Mouse (Mus musculus): ENCODE results near the gene Cdx2.
A peak's percentile ranks its signal among the peaks of the same experiment; 100 is the strongest.

The Cdx2 gene

DNA sequence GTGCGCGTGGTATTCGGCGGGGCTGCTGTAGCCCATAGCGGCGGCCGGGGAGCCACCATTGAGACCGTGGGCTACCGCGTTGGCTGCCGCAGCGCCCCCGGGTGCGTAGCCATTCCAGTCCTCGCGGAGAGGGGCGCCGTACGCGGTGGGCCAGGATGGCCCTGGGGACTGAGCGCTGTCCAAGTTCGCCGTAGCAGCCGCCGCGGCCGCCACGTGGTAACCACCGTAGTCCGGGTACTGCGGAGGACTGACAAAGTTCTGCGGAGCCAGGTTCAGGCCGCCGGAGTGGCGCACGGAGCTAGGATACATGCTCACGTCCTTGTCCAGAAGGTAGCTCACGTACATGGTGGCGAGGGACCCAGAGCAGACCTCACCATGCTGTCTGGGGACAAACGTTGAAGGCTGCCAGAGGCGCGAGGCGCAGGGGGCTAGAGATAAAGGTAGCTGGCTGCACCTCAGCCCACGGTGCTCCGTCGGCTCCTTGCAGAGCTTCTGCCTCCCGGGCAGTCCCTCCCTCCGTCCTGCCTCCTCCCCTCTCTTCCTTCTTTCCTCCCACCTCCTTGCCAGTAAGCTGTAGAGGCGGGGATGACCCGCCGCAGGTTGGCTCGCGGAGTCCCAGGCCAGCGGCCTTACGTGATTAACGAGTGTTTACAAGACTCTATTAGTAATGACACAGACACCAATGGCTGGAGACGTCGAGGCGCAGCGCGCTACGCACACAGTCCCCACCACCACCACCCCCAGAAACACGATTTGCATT lies at the start of gene Cdx2:
TSS of gene Cdx2 (minus strand) at position 633 of the 760 bp plus-strand sequence.
- no peak for DNase-seq (ENCODE audit: low spot score in 2 of 2)

DNA sequence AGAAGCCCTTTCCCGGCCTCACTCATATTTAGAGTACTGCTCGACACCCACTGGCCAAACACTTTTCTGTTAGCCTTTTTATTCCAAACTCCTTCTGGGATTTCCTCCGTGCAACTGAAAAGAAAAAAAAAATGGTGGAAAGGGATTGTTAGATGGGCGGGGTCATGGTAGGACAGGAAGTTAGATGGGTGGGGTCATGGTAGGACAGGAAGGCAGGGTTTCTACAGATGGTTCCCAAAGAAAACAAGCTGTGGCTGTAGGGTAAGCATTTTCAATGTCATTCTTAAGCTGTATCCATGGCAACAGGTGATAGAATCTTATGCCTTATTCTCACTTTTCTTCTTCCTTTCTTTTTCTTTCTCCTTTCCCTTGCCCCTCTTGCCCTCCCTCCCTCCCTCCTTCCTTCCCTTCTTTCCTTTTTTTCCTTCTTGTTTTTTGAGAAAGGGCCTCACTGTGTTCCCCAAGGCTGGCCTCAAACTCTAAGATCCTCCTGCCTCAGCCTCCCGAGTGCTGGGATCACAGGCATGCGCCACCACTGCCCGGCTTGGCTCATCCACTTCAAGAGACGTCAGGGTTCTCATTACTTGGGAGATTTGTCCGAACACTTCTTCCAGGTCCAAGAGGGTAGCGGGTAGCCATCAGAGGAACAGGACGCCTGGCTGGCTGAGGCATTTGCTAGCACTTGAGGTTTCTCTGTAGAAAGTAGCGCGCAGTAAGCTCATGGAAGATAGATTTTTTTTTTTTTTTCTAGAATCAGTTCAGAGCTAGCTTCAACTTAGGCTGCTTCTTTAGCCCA lies 49.4 kb upstream of the Cdx2 start:
- DNase-seq (ENCODE audit: low spot score in 2 of 2), result no peak

DNA sequence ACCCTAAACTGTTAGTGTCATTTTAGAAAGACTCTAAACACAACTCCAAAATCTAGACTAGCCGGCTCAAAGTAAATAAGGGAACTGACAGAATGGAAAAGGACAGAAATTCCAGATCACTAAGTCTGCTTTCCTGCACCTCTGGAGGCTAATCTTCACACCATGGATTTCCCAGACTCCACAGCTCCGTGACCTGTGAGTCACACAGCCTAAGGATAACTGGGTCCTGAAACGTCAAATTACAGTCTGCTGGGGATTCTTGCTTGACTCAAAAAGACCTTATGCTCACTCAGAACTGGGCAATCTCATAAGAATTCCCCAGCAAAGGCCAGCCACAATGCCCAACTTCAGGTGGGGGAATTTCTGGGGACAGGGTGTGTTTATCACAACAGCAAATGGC lies 48.7 kb upstream of the Cdx2 start:
- no peak for DNase-seq (ENCODE audit: low spot score in 2 of 2)

DNA sequence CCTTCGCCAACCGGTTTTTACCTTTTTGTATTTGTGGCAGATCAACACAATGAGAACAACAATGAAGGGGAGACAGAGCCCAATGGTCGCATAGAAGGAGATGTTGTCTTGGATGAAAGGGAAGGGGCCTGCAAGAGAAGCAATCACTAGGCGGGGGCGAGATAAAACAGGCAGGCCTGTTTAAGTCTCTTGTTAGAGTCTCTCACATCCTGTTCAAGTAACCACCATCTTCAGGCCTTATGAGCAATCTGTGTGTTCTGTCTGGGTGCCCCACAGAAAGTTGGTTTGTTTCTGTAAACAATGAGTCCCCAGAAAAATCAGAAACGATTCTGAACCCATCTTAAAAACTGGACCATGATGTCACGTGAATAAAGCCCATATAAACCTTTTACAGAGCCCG lies 47.9 kb upstream of the Cdx2 start:
- DNase-seq (ENCODE audit: low spot score in 2 of 2), result no peak

DNA sequence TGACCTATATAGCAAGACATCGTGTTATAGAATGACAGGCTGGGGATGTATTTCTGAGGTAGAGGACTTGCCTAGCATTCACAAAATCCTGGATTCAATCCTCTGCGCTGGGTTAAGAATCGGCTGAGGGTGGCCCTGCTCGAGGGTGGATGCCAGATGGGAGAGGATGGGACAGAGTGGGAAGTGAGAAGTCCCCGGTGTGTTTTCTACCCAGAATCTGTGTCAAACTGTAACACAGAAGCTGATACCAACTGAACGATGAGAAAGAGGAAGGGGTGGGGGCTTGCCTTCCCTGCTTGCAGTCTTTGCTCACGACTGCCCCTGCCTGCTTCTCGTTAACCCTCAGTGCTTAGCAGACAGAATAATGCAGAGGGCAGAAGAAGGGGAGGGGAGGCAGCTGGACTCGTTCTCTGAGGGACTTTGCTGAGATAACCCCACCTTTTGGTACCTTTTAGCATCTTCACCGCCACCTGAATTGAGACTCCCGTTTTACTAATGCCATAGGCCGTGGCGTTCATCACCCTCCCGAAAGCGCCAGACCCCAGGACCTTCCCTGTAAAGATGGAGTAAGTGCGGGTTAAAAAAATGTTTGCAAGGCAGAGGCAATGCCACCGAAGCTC lies 47.2 kb upstream of the Cdx2 start:
- DNase-seq (ENCODE audit: low spot score in 2 of 2), result no peak

DNA sequence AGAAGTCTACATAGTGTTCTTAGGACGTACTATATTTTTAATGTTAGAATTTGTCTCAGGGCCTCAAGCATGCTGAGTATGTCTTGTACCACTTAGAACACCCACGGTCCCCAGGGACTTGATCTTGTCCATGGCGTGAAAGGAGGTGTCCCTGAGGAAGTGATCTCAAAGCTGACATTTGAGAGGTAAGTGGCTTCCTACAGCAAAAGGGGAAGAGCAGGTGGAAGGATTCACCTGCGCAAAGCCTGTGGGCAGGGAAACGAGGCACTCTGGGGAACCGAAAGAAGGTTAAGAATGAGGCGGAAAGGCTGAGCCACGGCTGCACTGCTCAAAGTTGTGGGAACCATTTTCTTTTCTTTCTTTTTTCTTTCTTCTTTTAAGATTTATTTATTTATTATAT lies 44.9 kb upstream of the Cdx2 start:
- no peak for DNase-seq (ENCODE audit: low spot score in 2 of 2)

DNA sequence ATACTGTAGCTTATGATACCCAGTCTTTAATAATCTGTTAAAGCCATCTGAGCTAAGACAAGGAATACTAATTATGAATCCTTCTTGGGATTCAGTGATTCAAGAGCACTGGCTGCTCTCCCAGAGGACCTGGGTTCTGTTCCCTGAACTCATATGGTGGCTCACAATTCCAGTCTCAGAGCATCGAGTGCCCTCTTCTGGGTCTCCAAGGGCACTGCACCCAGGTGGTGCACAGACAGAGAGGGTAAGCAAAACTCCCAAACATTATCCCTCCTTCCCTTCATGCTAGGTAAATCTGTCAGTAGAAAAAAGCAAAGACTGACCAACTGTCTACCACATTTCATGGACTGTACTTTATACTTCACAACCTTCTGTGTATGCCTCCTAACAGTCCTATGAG lies 38.9 kb upstream of the Cdx2 start:
- no peak for DNase-seq (ENCODE audit: low spot score in 2 of 2)

DNA sequence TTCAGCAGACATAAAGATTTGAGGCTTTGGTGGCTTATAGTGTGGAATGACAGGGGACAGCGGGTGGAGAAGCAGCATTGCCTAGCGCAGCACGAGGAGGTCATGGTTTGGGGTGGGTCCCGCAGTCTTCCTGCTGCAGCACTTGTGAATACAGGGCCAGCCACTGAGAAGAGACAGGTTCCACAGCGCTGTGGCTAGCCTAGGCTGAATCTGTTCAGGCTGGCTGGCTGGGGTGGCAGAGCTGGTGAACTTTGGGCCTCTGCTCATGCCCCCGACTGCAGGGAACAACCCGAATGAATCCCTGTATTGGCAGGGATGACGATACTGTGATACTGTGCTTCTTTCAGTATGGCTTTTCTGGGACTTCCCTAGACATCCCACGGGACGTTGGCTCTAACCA lies 36.8 kb upstream of the Cdx2 start:
- DNase-seq (ENCODE audit: low spot score in 2 of 2), result no peak

DNA sequence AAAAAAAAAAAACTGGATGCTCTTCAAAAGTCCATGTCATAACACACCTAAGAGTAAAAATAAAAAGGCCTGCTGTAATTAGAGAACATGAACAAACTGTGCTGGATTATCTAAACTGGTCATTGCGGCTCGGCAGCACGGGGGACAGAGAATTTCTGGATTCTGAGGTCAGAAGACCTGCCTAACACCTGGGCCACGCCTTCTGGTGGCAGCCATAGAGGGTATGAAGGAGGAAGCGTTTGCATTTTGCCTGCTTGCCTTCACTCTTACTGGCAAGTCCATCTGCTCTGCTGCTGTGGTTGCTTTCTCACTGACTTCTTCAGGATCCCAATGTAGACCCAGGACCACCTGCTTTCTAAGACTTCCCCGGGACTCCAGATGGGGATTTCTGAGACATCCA lies 35.8 kb upstream of the Cdx2 start:
- no peak for DNase-seq (ENCODE audit: low spot score in 2 of 2)

DNA sequence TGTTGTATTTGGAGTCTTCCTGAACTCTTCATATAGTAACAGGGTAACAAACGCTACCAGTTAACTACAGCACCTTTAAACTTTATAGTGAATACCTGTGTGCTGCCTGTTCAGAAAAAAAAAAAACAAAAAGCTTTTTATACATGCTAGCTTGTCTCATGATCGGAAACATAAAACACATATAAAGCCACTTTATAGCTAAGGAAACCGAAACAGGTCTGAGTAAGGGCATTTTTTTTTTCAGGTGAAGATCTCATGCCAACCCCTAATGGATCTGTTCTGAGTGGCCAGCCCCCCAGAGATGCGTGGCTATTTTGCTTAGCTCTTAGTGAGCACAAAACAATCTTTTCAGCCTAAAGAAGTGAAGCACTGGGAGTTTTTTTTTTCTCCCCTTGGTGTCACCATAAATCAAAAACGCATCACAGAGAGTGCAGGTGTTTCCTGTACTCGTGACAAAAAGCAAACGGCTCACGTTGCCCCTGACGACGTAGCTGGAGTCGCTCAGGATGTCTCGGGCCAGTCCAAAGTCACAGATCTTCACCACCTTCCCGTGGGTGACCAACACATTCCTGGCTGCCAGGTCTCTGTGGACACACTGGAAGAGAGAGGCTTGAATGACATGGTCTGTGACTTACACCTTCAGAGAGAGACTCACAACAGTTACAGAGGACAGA lies 33.8 kb upstream of the Cdx2 start:
- peak; percentile 68 to 72 for DNase-seq (ENCODE audit: low spot score in 2 of 2)

DNA sequence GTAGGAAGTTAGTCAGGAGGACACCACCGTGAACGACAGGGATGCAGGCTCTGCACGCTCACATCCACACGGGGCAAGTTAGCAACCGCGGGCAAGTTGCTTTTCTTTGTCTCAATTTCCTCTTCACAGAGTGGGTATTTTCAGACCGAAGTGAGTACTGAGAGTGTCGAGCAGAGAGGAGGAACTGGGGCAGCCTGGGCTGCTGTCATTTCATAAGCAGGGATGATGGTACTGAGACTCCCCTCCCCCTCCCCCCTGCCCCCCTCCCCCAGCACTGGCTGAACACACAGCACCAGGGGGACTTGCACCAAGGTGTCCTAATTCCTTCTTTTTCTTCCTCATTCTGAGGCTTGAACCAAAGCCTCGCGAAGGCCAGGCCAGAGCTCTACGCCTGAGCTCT lies 32.5 kb upstream of the Cdx2 start:
- no peak for DNase-seq (ENCODE audit: low spot score in 2 of 2)

DNA sequence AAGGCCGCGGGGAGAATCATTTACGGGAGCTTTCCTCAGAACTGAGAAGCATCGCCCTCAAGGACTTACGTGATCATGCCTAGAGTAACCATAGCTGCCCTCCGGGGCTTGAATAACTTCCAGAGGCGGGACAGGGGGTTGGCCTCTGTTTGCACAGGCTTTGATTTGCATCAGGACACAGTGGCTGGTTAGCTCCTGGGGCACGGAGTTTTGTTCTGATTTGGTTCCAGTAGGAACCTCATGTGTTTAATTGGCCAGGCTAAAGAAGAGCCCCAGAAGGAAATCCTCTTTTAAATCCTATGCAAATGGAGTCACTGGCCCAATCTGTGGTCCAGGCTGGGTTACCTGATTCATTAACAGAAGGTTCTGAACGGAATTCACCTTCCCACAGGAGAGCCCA lies 31.9 kb upstream of the Cdx2 start:
- DNase-seq (ENCODE audit: low spot score in 2 of 2), result no peak

DNA sequence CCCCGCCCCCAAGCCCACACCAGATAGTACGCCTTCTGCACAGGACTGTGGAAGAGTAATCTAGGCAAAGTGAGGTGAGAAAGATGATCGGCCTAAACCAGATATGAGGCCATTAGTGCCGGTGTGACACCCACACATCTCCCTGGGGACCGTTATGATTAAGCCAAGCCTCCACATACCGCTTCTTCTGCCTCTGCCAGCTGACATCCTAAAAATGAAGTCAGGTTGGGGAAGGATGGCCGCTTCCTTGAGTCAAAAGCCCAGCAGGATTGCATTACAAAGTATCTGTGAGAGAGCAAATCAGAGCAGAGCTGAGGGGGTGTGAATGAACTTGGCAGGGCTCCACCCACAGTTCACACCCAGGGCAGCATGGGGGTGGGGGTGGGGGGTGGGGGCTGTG lies 25.6 kb upstream of the Cdx2 start:
- no peak for DNase-seq (ENCODE audit: low spot score in 2 of 2)

DNA sequence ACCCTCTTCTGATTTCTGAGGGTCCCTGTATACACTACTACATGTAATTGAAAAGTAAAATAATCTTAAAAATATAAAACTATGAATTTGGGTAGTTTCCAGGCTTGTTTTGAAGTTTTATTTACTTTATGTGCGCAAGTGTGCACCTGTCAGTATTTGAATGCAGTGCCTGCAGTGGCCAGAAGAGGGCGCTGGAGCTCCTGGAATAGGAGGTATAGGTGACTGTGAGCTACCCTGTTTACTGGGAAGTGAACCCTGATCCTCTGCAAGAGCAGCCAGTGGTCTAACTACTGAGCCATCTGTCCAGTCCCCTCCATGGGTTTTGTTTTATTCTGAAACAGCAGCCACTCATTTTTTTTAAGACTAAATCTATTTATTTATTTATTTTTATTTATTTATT lies 24.5 kb upstream of the Cdx2 start:
- peak; percentile 79 to 90 for DNase-seq (ENCODE audit: low spot score in 2 of 2)

DNA sequence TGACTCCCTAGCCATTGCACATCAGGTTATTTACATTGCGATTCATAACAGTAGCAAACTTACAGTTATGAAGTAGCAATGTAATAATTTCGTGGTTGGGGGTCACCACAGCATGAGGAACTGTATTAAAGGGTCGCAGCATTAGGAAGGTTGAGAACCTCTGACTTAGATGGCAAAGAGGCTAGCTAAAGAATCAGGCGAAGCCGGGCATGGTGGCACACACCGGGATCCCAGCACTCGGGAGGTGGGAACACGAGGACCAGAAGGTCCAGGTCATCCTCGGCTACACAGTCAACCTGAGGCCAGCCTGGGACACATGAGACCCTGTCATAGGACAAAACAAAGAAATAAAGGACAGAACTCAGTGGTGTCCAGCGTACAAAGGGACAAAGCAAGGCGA lies 22.9 kb upstream of the Cdx2 start:
- DNase-seq (ENCODE audit: low spot score in 2 of 2), result no peak

DNA sequence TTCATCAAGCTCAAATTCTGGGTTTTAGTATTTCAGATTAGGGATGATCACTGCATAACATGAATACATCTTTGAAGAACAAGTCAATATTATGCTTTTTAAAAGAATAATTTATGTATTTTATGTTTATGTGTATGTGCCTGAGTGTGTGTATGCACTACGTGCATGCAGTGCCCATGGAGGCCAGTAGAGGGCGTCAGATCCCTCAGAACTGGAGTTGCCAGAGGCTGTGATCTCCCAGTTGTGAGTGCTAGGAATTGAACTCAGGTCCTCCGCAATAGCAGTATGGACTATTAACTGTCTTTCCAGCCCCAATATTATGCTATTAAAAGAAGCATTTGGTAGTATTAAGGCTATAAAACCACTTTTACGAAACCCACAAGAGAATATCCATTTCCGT lies 20.6 kb upstream of the Cdx2 start:
- DNase-seq (ENCODE audit: low spot score in 2 of 2), result no peak

DNA sequence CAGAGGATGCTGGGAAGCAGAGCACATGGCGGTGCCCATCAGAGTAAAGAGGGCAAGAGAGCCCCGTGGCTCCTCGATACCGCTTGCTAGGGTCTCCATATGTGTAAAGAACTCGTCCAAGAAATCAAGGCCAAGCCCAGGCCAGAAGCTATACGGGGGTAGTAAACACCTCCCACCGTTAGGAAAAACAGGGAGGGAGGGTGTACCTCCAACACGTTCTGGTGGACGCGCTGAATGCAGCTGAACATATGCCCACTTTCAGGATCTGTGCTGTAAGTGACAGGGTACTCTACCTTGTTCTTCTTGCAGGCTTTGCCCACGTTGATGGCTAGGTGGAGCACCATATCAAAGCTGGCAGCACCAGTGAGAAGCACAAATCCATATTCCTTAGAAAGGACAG lies 18.9 kb upstream of the Cdx2 start:
- DNase-seq (ENCODE audit: low spot score in 2 of 2), result no peak

DNA sequence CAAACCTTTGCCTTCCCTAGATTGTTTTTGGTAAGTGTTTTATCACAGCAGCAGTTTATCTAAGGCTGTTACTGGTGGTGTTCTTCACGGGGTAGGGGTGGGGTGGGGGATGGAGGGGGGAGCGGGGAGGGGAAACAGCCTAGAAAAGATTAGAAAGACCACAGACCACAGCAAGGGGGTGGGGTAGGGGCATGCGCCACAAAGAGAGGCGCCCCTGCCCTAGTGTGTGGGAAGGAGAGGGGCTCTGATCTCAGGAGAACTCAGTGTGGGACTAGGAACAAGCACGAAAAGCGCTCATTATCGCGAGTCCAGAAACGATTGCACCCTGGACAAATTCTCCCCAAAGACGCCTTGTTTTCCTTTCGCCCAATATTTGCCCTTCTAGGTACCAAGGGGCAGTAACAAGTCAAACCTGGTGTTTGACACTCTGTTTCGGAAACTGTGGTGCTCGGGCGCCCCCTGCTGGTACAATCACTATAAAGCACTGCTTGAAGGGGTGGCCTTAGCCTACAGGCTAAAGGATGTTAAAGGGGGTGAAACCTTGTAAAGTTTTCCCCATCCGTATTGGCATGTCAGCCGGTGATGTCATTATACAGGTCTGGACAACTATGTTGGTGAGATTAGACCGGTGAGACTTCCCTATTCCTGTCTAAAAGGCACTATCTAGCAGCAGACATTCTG lies 16.3 kb upstream of the Cdx2 start:
- DNase-seq (ENCODE audit: low spot score in 2 of 2), result peak; percentile 72 to 90

DNA sequence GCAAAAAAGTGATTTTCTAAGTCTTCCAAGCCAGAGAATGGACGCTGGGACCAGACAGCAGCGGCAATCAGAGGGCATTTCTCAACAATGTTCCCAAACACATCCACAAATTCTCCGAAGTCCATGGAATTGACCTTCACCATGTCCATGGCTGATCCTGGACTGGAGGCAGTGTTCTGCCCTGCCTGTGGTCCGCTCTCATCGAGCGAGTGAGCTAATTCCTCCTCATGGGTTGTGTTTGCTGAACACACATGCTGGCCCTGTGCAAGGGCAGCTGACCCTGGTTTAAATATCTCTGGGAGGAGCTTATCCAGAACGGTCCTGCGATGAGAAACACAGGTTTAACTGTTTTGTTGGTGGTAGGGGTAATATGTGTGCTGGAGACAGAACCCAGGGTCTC lies 15.1 kb upstream of the Cdx2 start, which contains the start of gene Urad:
TSS of gene Urad (minus strand) at position 258 of the 400 bp plus-strand sequence.
- no peak for DNase-seq (ENCODE audit: low spot score in 2 of 2)

DNA sequence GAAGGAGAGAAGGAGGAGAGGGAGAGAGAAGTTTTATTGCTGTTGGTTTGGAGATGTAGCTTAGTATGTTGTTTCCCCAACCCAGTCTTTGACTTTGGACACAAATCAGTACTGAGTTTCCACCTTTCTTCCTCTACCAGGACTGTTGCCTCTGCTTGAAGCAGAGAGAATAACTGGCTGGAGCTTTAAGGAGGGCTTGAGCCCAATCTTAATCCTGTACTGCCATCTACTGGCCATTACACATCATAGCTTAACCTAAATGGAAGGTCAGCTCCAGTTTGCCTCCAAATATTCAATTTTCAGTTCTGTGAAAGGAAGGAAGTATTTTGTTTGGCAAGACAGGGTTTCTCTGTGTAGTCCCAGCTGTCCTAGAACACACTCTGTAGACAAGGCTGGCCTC lies 12.6 kb upstream of the Cdx2 start:
- peak in 1 of 2 experiments; percentile 48 for DNase-seq (ENCODE audit: low spot score in 2 of 2)

DNA sequence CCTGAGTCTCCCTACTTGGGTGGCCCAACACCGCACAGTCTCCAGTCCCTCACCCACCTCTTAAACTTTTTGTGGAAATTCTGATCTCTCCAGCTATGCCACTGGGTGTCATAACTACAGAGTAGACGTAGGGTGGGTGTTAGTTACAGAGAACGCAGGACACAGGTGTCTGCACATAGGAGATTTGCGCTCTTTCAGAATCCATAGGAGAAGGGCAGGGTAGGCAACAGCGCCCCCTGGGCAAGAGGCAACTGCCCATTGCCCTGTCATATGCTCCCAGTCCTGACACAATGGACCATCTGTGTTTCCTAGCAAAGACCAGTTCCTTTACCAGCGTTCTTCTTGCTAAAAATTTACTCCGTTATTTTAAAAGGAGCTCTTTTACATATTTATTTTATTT lies 10.9 kb upstream of the Cdx2 start:
- DNase-seq (ENCODE audit: low spot score in 2 of 2), result no peak

DNA sequence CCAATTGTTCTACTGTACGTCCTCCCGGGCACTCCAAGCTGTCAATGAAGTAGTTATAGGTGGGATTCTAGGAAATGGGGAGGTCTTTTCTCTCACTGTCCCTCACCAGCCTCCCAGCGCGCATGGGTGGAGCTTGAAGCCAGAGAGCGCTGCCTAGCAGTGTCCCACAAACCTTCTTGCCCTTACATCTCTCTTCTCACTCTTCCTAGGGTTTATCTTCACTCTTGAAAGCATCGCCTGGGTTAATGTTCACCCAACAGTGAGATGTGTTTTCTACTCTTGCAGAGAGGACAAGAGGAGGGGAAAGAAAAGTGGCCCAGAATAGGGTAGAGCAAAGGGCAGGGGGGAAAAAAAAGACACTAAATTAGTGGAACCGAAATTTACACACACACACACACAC lies 10.3 kb upstream of the Cdx2 start:
- DNase-seq (ENCODE audit: low spot score in 2 of 2), result no peak

Measured in thymus, postnatal 10 days (tissue).